Mouse (Mus musculus) kidney, postnatal 0 days (tissue): ENCODE data around the gene Znfx1. TPM values are rescaled to one million over a fixed set of nuclear protein-coding genes. Genes with fewer than 3 reads are reported as not detected.
A peak's percentile ranks its signal among the peaks of the same experiment; 100 is the strongest.

Source experiments
- ATAC-seq: fragments of 200-750 bp; cut with Nextera tagmentation; replicated peaks from 2 replicates; pipeline ENCODE4 v1.8.0; 2017; ENCODE audit warnings: low read depth, moderate number of reproducible peaks, moderate TSS enrichment, moderate library complexity; ENCODE audit not compliant: low FRiP score
- DNase-seq: peaks from one replicate; pipeline ENCODE4 v3.0.0-alpha.2; 2016; ENCODE audit warnings: low spot score
- H3K27ac ChIP-seq: fragments of 300-500 bp; sonication (generic); 2 replicates; pipeline ENCODE4 v1.5.1; 2014; ENCODE audit warnings: mild to moderate bottlenecking
- H3K27me3 ChIP-seq: fragments of 300-500 bp; sonication (generic); 2 replicates; pipeline ENCODE4 v1.6.1; 2014; ENCODE audit warnings: low read length, mixed read lengths; ENCODE audit not compliant: insufficient read depth
- H3K36me3 ChIP-seq: fragments of 300-500 bp; sonication (generic); 2 replicates; pipeline ENCODE4 v1.6.1; 2014; ENCODE audit warnings: low read length, mixed read lengths; ENCODE audit not compliant: insufficient read depth
- H3K4me1 ChIP-seq: fragments of 300-500 bp; sonication (generic); replicated peaks from 2 replicates; pipeline ENCODE4 v1.6.1; 2014; ENCODE audit warnings: antibody characterized with exemption, low read length, mixed read lengths; ENCODE audit not compliant: insufficient read depth
- H3K4me2 ChIP-seq: fragments of 300-500 bp; sonication (generic); 2 replicates; pipeline ENCODE4 v1.6.1; 2014; ENCODE audit warnings: mild to moderate bottlenecking, low read length, moderate library complexity, mixed read lengths
- H3K4me3 ChIP-seq: fragments of 300-500 bp; sonication (generic); replicated peaks from 2 replicates; pipeline ENCODE4 v1.5.1; 2014; ENCODE audit warnings: low read depth, low read length
- H3K9ac ChIP-seq: fragments of 300-500 bp; sonication (generic); 2 replicates; pipeline ENCODE4 v1.6.1; 2014; ENCODE audit warnings: low read depth, low read length
- H3K9me3 ChIP-seq: fragments of 300-500 bp; sonication (generic); replicated peaks from 2 replicates; pipeline ENCODE4 v1.6.1; 2016; ENCODE audit warnings: low read length, inconsistent platforms, mixed read lengths
- CTCF ChIP-seq: IDR thresholded peaks from 2 replicates; pipeline ENCODE4 v1.5.1; 2016; ENCODE audit warnings: antibody characterized with exemption, low read depth, mild to moderate bottlenecking, moderate library complexity
- WGBS: fragments of 180-500 bp; shearing (Covaris S2); extraction: QIAGEN DNeasy Blood & Tissue Kit; methylation state at CpG from one replicate; pipeline ENCODE4 v1.1.7; 2014; 5-methylcytosine and 5-hydroxymethylcytosine counted together
- polyA plus RNA-seq: library from polyadenylated mRNA; unstranded; fragments of >200 nt; fragmentation: Nextera tagmentation; extraction: Ambion mirVana; gene quantifications from 2 replicates; pipeline ENCODE4 v1.2.1, GENCODE M21; 2015

The Znfx1 gene
- polyA plus RNA-seq, 1 experiment from 2014 or later, result 10.7 TPM

- ATAC-seq (no peak), DNase-seq (no peak)
- no peak overlapping the region for H3K4me2 ChIP-seq
- H3K36me3 ChIP-seq, result no peaks in the 10 kb centered on the region
- no peak overlapping the region for H3K27ac ChIP-seq
- H3K27me3 ChIP-seq, result no peaks in the 10 kb centered on the region
- no peak for TF ChIP-seq CTCF
- no peak overlapping the region for H3K4me3 ChIP-seq
- H3K9ac ChIP-seq, result no peak overlapping the region
- H3K9me3 ChIP-seq, result no peaks in the 10 kb centered on the region
- peaks cover 8% of the 10 kb centered on the region; the same call in 1 of the 2 replicates for H3K4me1 ChIP-seq
- WGBS, result 83% methylated on average over 3 of the region's 3 CpGs
These were observed 17.6 kb upstream of the Znfx1 start for GRCm38 (mm10) chr2:167080387-167080786.

GRCm38 (mm10) chr2:167079535-167080257 is 16.9 kb upstream of the Znfx1 start:
- H3K4me1 ChIP-seq, result peaks cover 8% of the 10 kb centered on the region; the same call in 1 of the 2 replicates
- no peak for ATAC-seq
- no peak for TF ChIP-seq CTCF
- H3K36me3 ChIP-seq, result no peaks in the 10 kb centered on the region
- no peak overlapping the region for H3K9ac ChIP-seq
- H3K4me2 ChIP-seq, result no peak overlapping the region
- no peaks in the 10 kb centered on the region for H3K9me3 ChIP-seq
- H3K27me3 ChIP-seq, result no peaks in the 10 kb centered on the region
- no peak overlapping the region for H3K27ac ChIP-seq
- whole genome bisulfite sequencing, result 34% methylated on average over 18 of the region's 18 CpGs
- no peak overlapping the region for H3K4me3 ChIP-seq
- DNase-seq, result no peak

- peaks cover 8% of the 10 kb centered on the region; the same call in 1 of the 2 replicates for H3K4me1 ChIP-seq
- no peak overlapping the region for H3K27ac ChIP-seq
- no peak overlapping the region for H3K4me3 ChIP-seq
- no peaks in the 10 kb centered on the region for H3K9me3 ChIP-seq
- no peak overlapping the region for H3K9ac ChIP-seq
- H3K36me3 ChIP-seq, result no peaks in the 10 kb centered on the region
- no peak for TF ChIP-seq CTCF
- H3K27me3 ChIP-seq, result no peaks in the 10 kb centered on the region
- no peak overlapping the region for H3K4me2 ChIP-seq
- peak; percentile 47; the same call in 1 of the 2 replicates for ATAC-seq
- 49% methylated on average over 9 of the region's 9 CpGs for WGBS
- DNase-seq, result no peak
These were observed 16.2 kb upstream of the Znfx1 start for GRCm38 (mm10) chr2:167078931-167079495.

- peaks cover 8% of the 10 kb centered on the region; the same call in 1 of the 2 replicates for H3K4me1 ChIP-seq
- no peak overlapping the region for H3K9ac ChIP-seq
- no peaks in the 10 kb centered on the region for H3K27me3 ChIP-seq
- H3K4me2 ChIP-seq, result 0 out of 2 replicates have a peak overlapping the region, but pooled peaks have one; percentile 18
- no peak overlapping the region for H3K27ac ChIP-seq
- no peak for TF ChIP-seq CTCF
- DNase-seq (no peak), ATAC-seq (no peak)
- no peak overlapping the region for H3K4me3 ChIP-seq
- H3K9me3 ChIP-seq, result no peaks in the 10 kb centered on the region
- no peaks in the 10 kb centered on the region for H3K36me3 ChIP-seq
- WGBS, result 27% methylated on average over 7 of the region's 7 CpGs
These were observed 15.7 kb upstream of the Znfx1 start for GRCm38 (mm10) chr2:167078486-167078885.

- Histone ChIP-seq H3K27ac (no peak overlapping the region), H3K27me3 (no peaks in the 10 kb centered on the region), H3K4me3 (no peak overlapping the region), H3K9ac (no peak overlapping the region), H3K9me3 (no peaks in the 10 kb centered on the region), H3K4me2 (no peak overlapping the region), H3K4me1 (peaks cover 8% of the 10 kb centered on the region; the same call in 1 of the 2 replicates), H3K36me3 (no peaks in the 10 kb centered on the region)
- WGBS, result 80% methylated on average over 11 of the region's 11 CpGs
- DNase-seq, result no peak
- ATAC-seq, result no peak
- no peak for TF ChIP-seq CTCF
These were observed 14.6 kb upstream of the Znfx1 start for GRCm38 (mm10) chr2:167077199-167077962.

- 85% methylated on average over 2 of the region's 2 CpGs for WGBS
- Histone ChIP-seq H3K27me3 (no peaks in the 10 kb centered on the region), H3K36me3 (no peaks in the 10 kb centered on the region), H3K4me2 (no peak overlapping the region), H3K4me3 (no peak overlapping the region), H3K4me1 (peaks cover 4% of the 10 kb centered on the region; the same call in 1 of the 2 replicates), H3K9me3 (no peaks in the 10 kb centered on the region), H3K27ac (no peak overlapping the region), H3K9ac (no peak overlapping the region)
- no peak for ATAC-seq
- TF ChIP-seq CTCF, result no peak
- no peak for DNase-seq
These were observed 13.9 kb upstream of the Znfx1 start for GRCm38 (mm10) chr2:167076759-167077158.
